Mouse (Mus musculus) lung, embryonic 16.5 days (tissue): ENCODE measurements at regions not wholly inside any gene's neighbourhood (a gene's known extent, or its start where the extent isn't known, plus 50 kb on each side); places are given as distances from the start of the nearest gene placed in this dataset. TPM values are rescaled to one million over a fixed set of nuclear protein-coding genes. Genes with fewer than 3 reads are reported as not detected.

Source experiments
- microRNA-seq: library from miRNA; unstranded; fragments of <30 nt; microRNA quantifications from one replicate; pipeline ENCODE4, GENCODE M21; 2016

Small RNA genes lying in the stretch of these regions (microRNA-seq; reads per million reads assigned to microRNA genes)
- gene Gm25442 = not detected
